Mouse (Mus musculus): ENCODE measurements around the gene Olfr1198.

The Olfr1198 gene

GRCm38 (mm10) chr2:88751270-88751669 is at the start of gene Olfr1198:
Olfr1198 (minus strand) TSS chr2:88751370.
- no peak for DNase-seq (ENCODE audit: low spot score in 2 of 2)

- no peak for DNase-seq (ENCODE audit: low spot score in 2 of 2)
Observed at GRCm38 (mm10) chr2:88792736-88793135, 41.6 kb upstream of the Olfr1198 start, which contains the start of gene Olfr1201. Olfr1201 (plus strand) TSS chr2:88793036.

- DNase-seq (ENCODE audit: low spot score in 2 of 2) = no peak
Observed at GRCm38 (mm10) chr2:88770388-88770787, 19.2 kb upstream of the Olfr1198 start, which contains the start of gene Olfr1200. Olfr1200 (minus strand) TSS chr2:88770488.

- DNase-seq (ENCODE audit: low spot score in 2 of 2) = no peak
Observed at GRCm38 (mm10) chr2:88760369-88760768, 9.2 kb upstream of the Olfr1198 start, which contains the start of gene Olfr1199. Olfr1199 (minus strand) TSS chr2:88760469.

GRCm38 (mm10) chr2:88743379-88743778 is 7.8 kb downstream of the Olfr1198 start:
- DNase-seq (ENCODE audit: low spot score in 2 of 2) = no peak

- DNase-seq (ENCODE audit: low spot score in 2 of 2) = no peak
Observed at GRCm38 (mm10) chr2:88732266-88732665, 18.9 kb downstream of the Olfr1198 start, which contains the start of gene Olfr1197. Olfr1197 (minus strand) TSS chr2:88732366.

- no peak for DNase-seq (ENCODE audit: low spot score in 2 of 2)
Observed at GRCm38 (mm10) chr2:88704497-88704896, 46.7 kb downstream of the Olfr1198 start, which contains the start of gene Olfr1196. Olfr1196 (minus strand) TSS chr2:88704597.
